Mouse (Mus musculus) CH12.LX (cell line): ENCODE measurements around the gene Eif1ad. TPM values are rescaled to one million over a fixed set of nuclear protein-coding genes. Genes with fewer than 3 reads are reported as not detected.

Experiments
- DNase-seq: peaks from one replicate; pipeline ENCODE4 v3.0.0-alpha.2; 2013; ENCODE audit errors: extremely low read depth
- H3K27ac ChIP-seq: 2 replicates; pipeline ENCODE4 v1.5.1; 2012; ENCODE audit warnings: low read depth, mild to moderate bottlenecking, control low read depth, moderate library complexity; ENCODE audit not compliant: insufficient read depth
- H3K27me3 ChIP-seq: replicated peaks from 2 replicates; pipeline ENCODE3; 2012; ENCODE audit warnings: inconsistent platforms
- H3K36me3 ChIP-seq, 2 experiments: replicated peaks in 1 of 2; 2 replicates each; pipeline versions ENCODE3 to v1.6.1; 2012; ENCODE audit warnings: inconsistent platforms in 1 of 2, low read length in 1 of 2, mild to moderate bottlenecking in 1 of 2, mixed read lengths in 1 of 2, moderate library complexity in 1 of 2; ENCODE audit not compliant: control insufficient read depth in 1 of 2, insufficient read depth in 1 of 2
- H3K4me1 ChIP-seq, 2 experiments: 2 replicates each; pipeline ENCODE4 v1.6.1; 2012; ENCODE audit warnings: inconsistent platforms in 1 of 2, moderate library complexity in 1 of 2; ENCODE audit not compliant: insufficient read depth in 2 of 2, control insufficient read depth in 1 of 2
- H3K4me2 ChIP-seq: 2 replicates; pipeline ENCODE4 v1.6.1; 2012; ENCODE audit warnings: low read depth, mild to moderate bottlenecking, control low read depth; ENCODE audit not compliant: poor library complexity, insufficient read depth, severe bottlenecking
- H3K4me3 ChIP-seq, 3 experiments: fragments of 150-350 bp in 1 of 3; sonication (generic) in 1 of 3; replicated peaks in 1 of 3; 2 replicates each; pipeline versions ENCODE3 to v1.5.1; 2011 to 2012; ENCODE audit warnings: low read depth in 2 of 3, low read length in 2 of 3, mild to moderate bottlenecking in 2 of 3, moderate library complexity in 2 of 3, control low read depth in 1 of 3, improper control_type of control experiment in 1 of 3, inconsistent platforms in 1 of 3, mixed read lengths in 1 of 3; ENCODE audit not compliant: poor library complexity in 1 of 3
- H3K79me2 ChIP-seq: replicated peaks from 2 replicates; pipeline ENCODE4 v1.6.1; 2012; ENCODE audit warnings: mild to moderate bottlenecking, moderate library complexity; ENCODE audit not compliant: control insufficient read depth, poor library complexity, insufficient read depth, severe bottlenecking; ENCODE audit errors: extremely low read depth
- H3K9ac ChIP-seq: 2 replicates; pipeline ENCODE4 v1.6.1; 2012; ENCODE audit warnings: low read depth, mild to moderate bottlenecking, control low read depth, moderate library complexity; ENCODE audit not compliant: insufficient read depth
- H3K9me3 ChIP-seq: replicated peaks from 2 replicates; pipeline ENCODE3; 2012; ENCODE audit warnings: low read length, inconsistent platforms, mixed read lengths
- BHLHE40 ChIP-seq: IDR thresholded peaks from 2 replicates; pipeline ENCODE4 v1.6.1; 2011; ENCODE audit warnings: mild to moderate bottlenecking, low read depth, low read length, improper control_type of control experiment
- CHD2 ChIP-seq: IDR thresholded peaks from 2 replicates; pipeline ENCODE4 v1.6.1; 2011; ENCODE audit warnings: low read length, improper control_type of control experiment
- E2F4 ChIP-seq: IDR thresholded peaks from 2 replicates; pipeline ENCODE4 v1.6.1; 2011; ENCODE audit warnings: low read depth, low read length, improper control_type of control experiment; ENCODE audit not compliant: insufficient replicate concordance
- ELF1 ChIP-seq: IDR thresholded peaks from 2 replicates; pipeline ENCODE4 v1.6.1; 2014; ENCODE audit warnings: low read depth, mild to moderate bottlenecking, inconsistent platforms, low read length, improper control_type of control experiment
- EP300 ChIP-seq: IDR thresholded peaks from 2 replicates; pipeline ENCODE4 v1.6.1; 2011; ENCODE audit warnings: low read length, improper control_type of control experiment
- ETS1 ChIP-seq: conservative IDR thresholded peaks from 2 replicates; pipeline ENCODE4 v1.6.1; 2012; ENCODE audit warnings: low read depth, mild to moderate bottlenecking, inconsistent platforms, low read length, improper control_type of control experiment, moderate library complexity
- GABPA ChIP-seq: IDR thresholded peaks from 2 replicates; pipeline ENCODE4 v1.6.1; 2012; ENCODE audit warnings: low read depth, low read length, improper control_type of control experiment, inconsistent platforms; ENCODE audit not compliant: insufficient replicate concordance
- HCFC1 ChIP-seq: IDR thresholded peaks from 2 replicates; pipeline ENCODE4 v1.6.1; 2012; ENCODE audit warnings: low read depth, mild to moderate bottlenecking, inconsistent platforms, low read length, improper control_type of control experiment
- JUN ChIP-seq: IDR thresholded peaks from 2 replicates; pipeline ENCODE4 v1.6.1; 2011; ENCODE audit warnings: low read depth, mild to moderate bottlenecking, low read length, improper control_type of control experiment, moderate library complexity; ENCODE audit not compliant: insufficient read depth
- JUND ChIP-seq: conservative IDR thresholded peaks from 2 replicates; pipeline ENCODE4 v1.6.1; 2011; ENCODE audit warnings: low read depth, low read length, improper control_type of control experiment
- KAT2A ChIP-seq: IDR thresholded peaks from 2 replicates; pipeline ENCODE4 v1.6.1; 2012; ENCODE audit warnings: low read length, improper control_type of control experiment, inconsistent platforms; ENCODE audit not compliant: insufficient replicate concordance
- MAZ ChIP-seq: IDR thresholded peaks from 2 replicates; pipeline ENCODE4 v1.6.1; 2012; ENCODE audit warnings: low read depth, mild to moderate bottlenecking, inconsistent platforms, low read length, improper control_type of control experiment, moderate library complexity
- MEF2A ChIP-seq: IDR thresholded peaks from 2 replicates; pipeline ENCODE4 v1.6.1; 2014; ENCODE audit warnings: low read depth, mild to moderate bottlenecking, inconsistent platforms, low read length, improper control_type of control experiment, borderline replicate concordance
- MXI1 ChIP-seq: IDR thresholded peaks from 2 replicates; pipeline ENCODE4 v1.6.1; 2011; ENCODE audit warnings: mild to moderate bottlenecking, low read depth, low read length, improper control_type of control experiment
- MYC ChIP-seq: IDR thresholded peaks from 2 replicates; pipeline ENCODE4 v1.6.1; 2011; ENCODE audit warnings: low read depth, mild to moderate bottlenecking, improper control_type of control experiment, low read length
- NELFE ChIP-seq: IDR thresholded peaks from 2 replicates; pipeline ENCODE4 v1.6.1; 2011; ENCODE audit warnings: low read depth, low read length, improper control_type of control experiment
- NRF1 ChIP-seq: IDR thresholded peaks from 2 replicates; pipeline ENCODE4 v1.6.1; 2014; ENCODE audit warnings: low read depth, mild to moderate bottlenecking, inconsistent platforms, low read length, improper control_type of control experiment, moderate library complexity
- POLR2A ChIP-seq: IDR thresholded peaks from 2 replicates; pipeline ENCODE4 v1.6.1; 2011; ENCODE audit warnings: low read depth, mild to moderate bottlenecking, improper control_type of control experiment, low read length
- POLR2AphosphoS2 ChIP-seq: IDR thresholded peaks from 2 replicates; pipeline ENCODE4 v1.6.1; 2011; ENCODE audit warnings: low read depth, low read length, improper control_type of control experiment
- RCOR1 ChIP-seq: conservative IDR thresholded peaks from 2 replicates; pipeline ENCODE4 v1.6.1; 2012; ENCODE audit warnings: low read depth, mild to moderate bottlenecking, inconsistent platforms, low read length, improper control_type of control experiment
- SIN3A ChIP-seq: IDR thresholded peaks from 2 replicates; pipeline ENCODE4 v1.6.1; 2012; ENCODE audit warnings: low read length, improper control_type of control experiment, inconsistent platforms
- TBP ChIP-seq: conservative IDR thresholded peaks from 2 replicates; pipeline ENCODE4 v1.6.1; 2011; ENCODE audit warnings: low read depth, low read length, improper control_type of control experiment
- TCF12 ChIP-seq: IDR thresholded peaks from 2 replicates; pipeline ENCODE4 v1.6.1; 2014; ENCODE audit warnings: low read depth, mild to moderate bottlenecking, inconsistent platforms, low read length, improper control_type of control experiment
- USF1 ChIP-seq: IDR thresholded peaks from 2 replicates; pipeline ENCODE4 v1.6.1; 2014; ENCODE audit warnings: low read depth, mild to moderate bottlenecking, inconsistent platforms, low read length, improper control_type of control experiment
- ZMIZ1 ChIP-seq: IDR thresholded peaks from 2 replicates; pipeline ENCODE4 v1.6.1; 2012; ENCODE audit warnings: low read depth, mild to moderate bottlenecking, inconsistent platforms, low read length, improper control_type of control experiment
- ZNF384 ChIP-seq: IDR thresholded peaks from 2 replicates; pipeline ENCODE4 v1.6.1; 2012; ENCODE audit warnings: low read depth, low read length, improper control_type of control experiment, inconsistent platforms
- dilution Hi-C: fragments of 300-500 bp; cut with MboI; formaldehyde crosslinking; loops from 2 replicates; pipeline ENCODE4 v1.14.3; 2020; ENCODE audit warnings: low sequenced_read_pairs; ENCODE audit not compliant: extremely low pct_unique_long_range_greater_than_20kb, extremely low pct_ligation_motif_present
- in situ Hi-C: fragments of 300-500 bp; cut with MboI; formaldehyde crosslinking; loops from 3 replicates; pipeline ENCODE4 v1.14.3; 2019; ENCODE audit warnings: low sequenced_read_pairs, low pct_ligation_motif_present, low pct_unique_long_range_greater_than_20kb, mixed read lengths
- polyA plus RNA-seq: library from polyadenylated mRNA; unstranded; fragments of >175 nt; gene quantifications from 2 replicates; pipeline ENCODE4 v1.2.1, GENCODE M21; 2012; ENCODE audit warnings: low read depth; ENCODE audit not compliant: insufficient read length
- total RNA-seq, 2 experiments: library from RNA; depleted of rRNA; stranded (reverse); fragments of 300-350 nt in 1 of 2; fragments of >200 nt in 1 of 2; gene quantifications; 2 replicates each; pipeline ENCODE4 v1.2.3; 2012 to 2014

The Eif1ad gene
- total and polyA plus RNA-seq, 3 experiments, result 68.4 to 98.8 (median 79.3) TPM

GRCm38 (mm10) chr19:5388588-5389242 is 22.2 kb downstream of the Eif1ad start, which contains the start of gene Sart1:
Sart1 (minus strand) TSS chr19:5388703.
- H3K4me3 ChIP-seq, result peak within 1 kb of the TSS; percentile 91 to 94 (median 92)
- peaks cover 5 to 39% of the 10 kb centered on the region in 2 experiments for H3K4me1 ChIP-seq
- peak within 1 kb of the TSS; percentile 78 for H3K27ac ChIP-seq
- H3K27me3 ChIP-seq, result no peaks in the 10 kb centered on the region
- peaks cover 28% of the 10 kb centered on the region for H3K79me2 ChIP-seq
- DNase-seq, result peak; percentile 97
- in situ Hi-C loops (no loop called here), dilution Hi-C loops (no loop called here)
- peaks cover 20 to 40% of the 10 kb centered on the region in 2 experiments for H3K36me3 ChIP-seq
- H3K4me2 ChIP-seq, result peak within 1 kb of the TSS; percentile 80
- H3K9ac ChIP-seq, result peak within 1 kb of the TSS; percentile 96
- H3K9me3 ChIP-seq, result no peaks in the 10 kb centered on the region
- TF ChIP-seq RCOR1 (no peak), CHD2 (peak; percentile 36; the same call in 1 of the 2 replicates), MXI1 (peak; percentile 64; the same call in 1 of the 2 replicates), MAZ (peak; percentile 49; the same call in 1 of the 2 replicates), MYC (0 out of 2 replicates have a peak, but pooled peaks have one; percentile 42), POLR2AphosphoS2 (peak; percentile 84; the same call in 1 of the 2 replicates), POLR2A (peak; percentile 94), HCFC1 (peak; percentile 93), GABPA (no peak; the same call in 1 of the 2 replicates), EP300 (no peak), E2F4 (no peak), TCF12 (peak; percentile 96), TBP (peak; percentile 90), MEF2A (0 out of 2 replicates have a peak, but pooled peaks have one; percentile 46), ETS1 (no peak), ZNF384 (no peak), NELFE (peak; percentile 90), SIN3A (peak; percentile 93), NRF1 (peak; percentile 97), ELF1 (peak; percentile 98), JUND (no peak), ZMIZ1 (peak; percentile 83), KAT2A (peak; percentile 90), USF1 (no peak), JUN (no peak), BHLHE40 (peak; percentile 39; the same call in 1 of the 2 replicates)
